Mouse (Mus musculus) liver (tissue): ENCODE results near the gene Cdh22.

Source experiments
- DNase-seq: peaks from one replicate; pipeline ENCODE4 v3.0.0-alpha.2; 2020; ENCODE audit warnings: mixed read lengths

Gene Cdh22

GRCm38 (mm10) chr2:165145821-165146220 lies 88.8 kb downstream of the Cdh22 start:
- no peak for DNase-seq

DNA sequence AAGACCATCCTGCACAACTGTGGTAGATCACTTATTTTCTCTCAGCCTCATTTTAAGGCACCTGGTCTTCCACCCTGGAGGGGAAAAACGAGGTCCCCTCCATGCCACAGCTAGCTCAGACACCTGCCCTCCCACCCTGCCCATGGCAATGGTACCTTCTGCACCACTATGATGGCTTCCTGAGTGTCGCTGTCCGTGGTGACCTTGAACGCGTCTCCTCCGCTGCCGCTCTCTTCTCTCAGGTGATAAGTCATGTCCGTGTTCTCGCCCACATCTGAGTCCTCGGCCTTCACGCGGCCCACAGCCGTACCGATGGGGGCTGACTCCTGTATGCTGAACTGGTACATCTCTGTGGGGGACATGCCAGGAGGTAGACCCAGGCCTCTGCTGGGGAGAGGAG lies 91.2 kb downstream of the Cdh22 start:
- no peak for DNase-seq

- DNase-seq: no peak
Observed at GRCm38 (mm10) chr2:165136049-165136448, 98.6 kb downstream of the Cdh22 start.

GRCm38 (mm10) chr2:165133566-165133965 lies 101.1 kb downstream of the Cdh22 start:
- DNase-seq: no peak

DNA sequence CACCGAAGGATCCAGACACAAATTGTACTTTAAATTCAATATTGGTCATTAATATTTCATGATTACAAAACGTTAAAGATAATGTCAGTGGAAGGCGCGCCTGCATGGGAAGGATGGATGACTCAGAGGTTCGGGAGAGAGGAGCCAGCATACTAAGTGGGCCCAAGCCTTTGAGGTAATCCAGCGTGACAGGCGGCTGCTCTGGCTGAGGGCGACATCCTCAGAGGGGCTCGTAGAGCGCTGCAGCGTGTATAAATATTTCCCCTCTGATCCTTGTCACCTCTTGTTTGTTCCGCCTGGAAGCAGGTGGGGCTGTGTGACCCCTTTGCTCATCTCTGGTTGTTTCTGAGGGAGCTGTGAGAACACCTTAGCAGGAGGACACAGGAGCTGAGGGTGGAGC lies 103.2 kb downstream of the Cdh22 start:
- DNase-seq: no peak

- DNase-seq: no peak
Observed at GRCm38 (mm10) chr2:165129189-165129588, 105.5 kb downstream of the Cdh22 start.

GRCm38 (mm10) chr2:165126896-165127562 lies 107.6 kb downstream of the Cdh22 start:
- no peak for DNase-seq

DNA sequence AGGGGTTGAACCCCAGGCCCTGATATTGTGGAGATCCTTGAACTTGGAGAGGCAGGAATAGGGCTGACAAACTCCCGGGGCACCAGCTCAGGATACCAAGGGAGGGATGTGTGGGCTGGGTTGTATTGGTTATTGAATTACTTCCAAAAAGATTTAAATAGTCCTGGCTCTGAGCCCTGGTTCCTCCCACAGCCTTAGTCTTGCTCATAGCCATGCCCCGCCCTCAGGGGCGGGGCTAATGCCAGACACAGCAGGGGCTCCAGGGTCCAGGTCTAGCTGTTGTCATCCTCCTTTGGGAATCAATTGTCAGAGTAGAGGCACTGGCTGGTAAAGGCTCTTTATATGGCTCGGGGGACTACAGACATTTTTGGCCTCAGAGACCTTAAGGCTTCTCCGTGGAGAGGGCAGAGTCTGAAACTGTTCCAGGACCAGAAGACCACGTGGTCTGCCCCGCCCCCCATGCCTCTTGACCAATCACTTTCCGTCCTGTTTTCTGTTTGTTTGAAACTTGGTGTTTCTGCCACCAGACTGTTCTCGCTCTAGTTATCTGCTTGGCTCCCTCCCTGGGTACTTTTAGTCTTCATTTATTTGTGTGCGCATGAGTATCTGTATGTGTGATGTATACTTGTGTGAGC lies 113.3 kb downstream of the Cdh22 start:
- no peak for DNase-seq

DNA sequence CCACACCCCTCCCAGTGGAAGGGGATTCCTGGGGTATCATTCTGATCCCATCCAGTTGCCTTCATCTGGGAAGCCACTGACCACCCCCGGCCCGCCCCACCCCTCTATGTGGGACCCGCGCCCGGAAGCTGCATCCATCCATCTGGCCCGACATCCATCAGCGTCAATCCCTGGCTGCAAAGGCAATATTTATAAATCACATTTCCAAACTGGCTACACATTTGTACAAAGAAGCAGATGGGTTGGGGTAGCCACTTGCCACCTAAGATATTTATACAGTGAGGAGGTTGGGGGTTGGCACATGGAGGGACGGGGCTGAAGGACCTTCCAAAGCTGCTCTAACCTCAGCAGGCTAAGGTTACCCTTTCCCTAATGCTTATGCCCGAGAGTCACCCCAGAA lies 113.9 kb downstream of the Cdh22 start:
- DNase-seq: no peak

DNA sequence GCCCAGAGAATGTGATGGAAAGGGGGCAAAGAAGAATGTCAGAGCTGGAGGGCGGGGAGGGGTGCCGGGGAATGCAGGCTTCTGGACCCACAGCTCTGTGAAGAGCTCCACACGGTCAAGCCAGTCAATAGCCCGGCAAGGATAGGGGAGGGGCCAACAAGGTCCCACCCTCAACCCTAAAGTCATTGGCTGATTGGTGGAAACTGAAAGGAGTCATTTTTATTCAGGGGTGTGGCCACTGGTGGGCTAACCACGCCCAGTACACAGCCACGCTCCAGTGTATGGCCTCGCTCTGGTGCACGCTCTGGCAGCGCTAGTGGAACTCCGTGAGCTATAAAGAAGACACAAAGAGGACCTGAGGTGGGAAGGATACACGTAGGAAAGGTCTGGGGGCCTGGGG lies 120.9 kb downstream of the Cdh22 start:
- peak; percentile 25 for DNase-seq

- peak; percentile 84 for DNase-seq
Observed at GRCm38 (mm10) chr2:165112149-165112548, 122.5 kb downstream of the Cdh22 start.

DNA sequence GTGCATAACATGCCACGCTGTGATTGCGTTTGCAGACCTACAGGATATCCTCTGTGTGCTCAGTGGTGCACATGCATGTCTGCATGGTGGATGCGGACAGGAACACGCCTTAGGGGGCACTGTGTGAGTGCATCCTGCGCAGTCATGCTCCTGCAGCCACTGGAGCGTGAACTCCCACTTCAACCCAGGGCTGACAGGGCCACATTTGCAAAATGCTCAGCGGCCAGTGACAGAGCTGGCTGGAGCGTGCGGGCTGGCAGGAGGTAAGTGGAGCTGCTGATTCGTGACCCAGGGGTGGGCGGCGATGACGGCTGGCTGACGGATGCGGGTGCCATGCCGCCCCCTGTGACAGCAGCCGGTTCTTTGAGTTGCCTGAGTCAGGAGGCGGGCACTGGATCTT lies 128.1 kb downstream of the Cdh22 start:
- no peak for DNase-seq

DNA sequence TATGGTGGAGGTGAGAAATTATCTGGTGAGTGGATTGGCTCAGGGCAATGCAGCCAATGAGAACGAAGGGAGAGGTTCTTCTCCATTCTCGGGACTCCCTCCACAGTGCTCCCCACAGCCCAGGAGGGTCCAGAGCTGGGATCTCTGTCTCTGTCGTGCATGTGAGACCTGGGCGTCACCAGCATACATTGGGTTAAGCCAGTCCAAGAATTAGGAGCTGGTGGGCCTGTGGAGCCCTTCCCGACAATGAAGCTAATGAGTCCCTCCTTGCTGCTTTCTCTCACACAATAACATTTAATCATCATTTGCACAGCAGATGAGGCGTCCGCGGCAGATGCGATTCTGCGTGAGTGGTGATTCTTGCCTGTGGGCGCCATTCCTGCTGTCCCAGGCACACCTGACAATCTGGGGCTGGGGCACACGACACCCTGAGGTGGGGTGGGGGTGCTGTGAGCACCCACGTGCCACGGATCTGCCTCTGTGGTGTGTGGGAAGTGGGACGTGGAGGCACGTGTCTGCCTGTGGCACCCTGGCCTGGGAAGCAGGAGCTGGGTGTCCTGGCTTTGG lies 129.1 kb downstream of the Cdh22 start:
- DNase-seq: no peak

- no peak for DNase-seq
Observed at GRCm38 (mm10) chr2:165102920-165103319, 131.7 kb downstream of the Cdh22 start.

GRCm38 (mm10) chr2:165100749-165101148 lies 133.9 kb downstream of the Cdh22 start:
- no peak for DNase-seq

- DNase-seq: no peak
Observed at GRCm38 (mm10) chr2:165098861-165099260, 135.8 kb downstream of the Cdh22 start.

DNA sequence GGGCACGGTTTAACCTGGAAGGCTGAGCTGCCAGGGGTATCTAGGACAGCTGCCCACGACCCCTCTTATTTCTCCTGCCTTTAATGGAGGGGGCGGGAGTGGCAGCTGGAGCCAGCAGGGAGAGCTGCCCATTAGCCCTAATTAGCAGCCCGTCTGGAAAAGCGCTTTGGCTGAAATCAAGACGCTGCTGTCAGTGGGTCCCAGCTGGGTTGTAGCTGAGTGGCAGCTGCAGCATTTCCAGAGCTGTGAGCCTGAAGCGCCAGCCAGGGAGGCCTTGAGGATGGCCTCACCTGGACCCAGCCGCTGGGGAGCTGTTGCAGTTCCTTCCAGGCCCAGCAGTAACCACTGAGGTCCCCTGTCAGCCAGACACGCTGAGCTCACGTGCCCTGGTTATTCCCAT lies 138.3 kb downstream of the Cdh22 start:
- DNase-seq: no peak

DNA sequence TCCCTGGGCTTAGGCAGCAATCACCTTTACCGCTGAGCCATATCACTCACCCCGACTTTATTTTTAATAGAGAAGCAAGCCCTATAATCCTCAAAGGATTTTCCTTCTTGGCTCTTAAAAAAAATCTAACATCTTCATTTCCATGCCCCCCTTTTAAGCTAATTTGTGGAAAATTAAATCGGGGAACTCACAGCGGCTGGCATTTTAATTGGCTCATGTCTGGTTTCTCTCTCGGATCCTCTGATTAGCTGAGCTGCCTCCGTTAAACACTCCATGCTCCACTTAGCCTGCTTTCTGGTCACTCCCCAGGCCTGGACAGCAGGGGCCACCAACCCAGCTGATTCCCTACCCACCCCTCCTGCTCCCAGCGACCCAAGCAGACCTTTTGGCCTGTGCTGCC lies 142.3 kb downstream of the Cdh22 start:
- no peak for DNase-seq

- no peak for DNase-seq
Observed at GRCm38 (mm10) chr2:165091433-165091965, 143.2 kb downstream of the Cdh22 start.

- no peak for DNase-seq
Observed at GRCm38 (mm10) chr2:165090650-165091049, 144.0 kb downstream of the Cdh22 start, which contains the start of gene 1700025C18Rik. 1700025C18Rik (minus strand) TSS chr2:165090750.

GRCm38 (mm10) chr2:165089470-165089869 lies 145.2 kb downstream of the Cdh22 start:
- DNase-seq: no peak

DNA sequence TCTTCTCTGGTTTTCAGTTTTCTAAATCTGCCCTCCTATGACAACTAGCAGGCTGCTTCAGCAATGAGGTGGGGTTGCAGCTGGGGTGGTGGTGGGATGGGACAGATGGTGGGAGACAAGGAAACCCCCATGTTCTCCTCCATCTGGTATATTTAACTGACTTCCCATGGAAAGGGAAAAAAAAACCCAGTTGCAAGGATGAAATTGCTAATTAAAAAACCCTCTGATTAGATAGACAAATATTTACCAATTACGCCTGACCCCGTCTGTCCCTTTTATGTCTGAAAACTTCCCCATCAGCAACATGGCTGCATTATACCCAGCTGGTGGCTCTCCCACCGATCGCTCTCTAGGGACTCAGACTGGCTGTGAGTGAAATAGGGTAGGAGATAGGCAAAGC lies 148.0 kb downstream of the Cdh22 start:
- DNase-seq: no peak

DNA sequence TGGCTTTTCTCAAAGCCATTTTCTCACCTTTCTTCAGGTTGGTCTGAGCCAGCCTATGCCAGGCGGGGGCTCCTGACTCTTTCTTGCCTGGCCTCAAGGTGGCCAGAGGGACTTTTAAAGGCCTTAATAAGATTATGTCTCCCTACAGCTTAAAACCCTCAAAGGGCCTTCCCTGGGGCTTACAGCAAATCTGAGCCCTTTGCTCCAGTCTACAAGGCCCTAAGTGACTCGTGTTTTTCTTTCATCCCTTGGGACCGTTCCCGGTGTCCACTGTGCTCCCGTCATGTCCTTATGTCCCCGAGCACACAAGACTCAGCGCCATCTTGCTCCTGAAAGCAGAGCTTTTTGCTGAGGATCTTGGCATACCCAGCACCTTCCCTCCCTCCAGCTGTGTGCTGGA lies 153.4 kb downstream of the Cdh22 start:
- DNase-seq: no peak

- DNase-seq: no peak
Observed at GRCm38 (mm10) chr2:165080657-165081056, 154.0 kb downstream of the Cdh22 start.
